Mouse (Mus musculus) stomach, postnatal 0 days (tissue): Measurements from ENCODE around the gene Ppp3ca. TPM values are rescaled to one million over a fixed set of nuclear protein-coding genes. Genes with fewer than 3 reads are reported as not detected.

Source experiments
- ATAC-seq: fragments of 200-750 bp; cut with Nextera tagmentation; 2 replicates; pipeline ENCODE4 v1.8.0; 2017; ENCODE audit not compliant: low FRiP score, low TSS enrichment
- DNase-seq: peaks from one replicate; pipeline ENCODE4 v3.0.0-alpha.2; 2016; ENCODE audit warnings: low spot score
- H3K27ac ChIP-seq: fragments of 300-500 bp; sonication (generic); replicated peaks from 2 replicates; pipeline ENCODE4 v1.5.1; 2014; ENCODE audit warnings: mild to moderate bottlenecking, control low read depth
- H3K27me3 ChIP-seq: fragments of 300-500 bp; sonication (generic); 2 replicates; pipeline ENCODE4 v1.6.1; 2014; ENCODE audit warnings: low read length; ENCODE audit not compliant: control insufficient read depth, insufficient read depth
- H3K36me3 ChIP-seq: fragments of 300-500 bp; sonication (generic); 2 replicates; pipeline ENCODE4 v1.6.1; 2014; ENCODE audit warnings: low read length, mixed read lengths; ENCODE audit not compliant: control insufficient read depth, insufficient read depth
- H3K4me1 ChIP-seq: fragments of 300-500 bp; sonication (generic); replicated peaks from 2 replicates; pipeline ENCODE4 v1.6.1; 2014; ENCODE audit warnings: antibody characterized with exemption; ENCODE audit not compliant: control insufficient read depth, insufficient read depth
- H3K4me2 ChIP-seq: fragments of 300-500 bp; sonication (generic); replicated peaks from 2 replicates; pipeline ENCODE4 v1.6.1; 2014; ENCODE audit warnings: low read depth, mild to moderate bottlenecking, control low read depth, moderate library complexity
- H3K4me3 ChIP-seq: fragments of 300-500 bp; sonication (generic); 2 replicates; pipeline ENCODE4 v1.5.1; 2014; ENCODE audit warnings: low read depth, low read length, control low read depth
- H3K9ac ChIP-seq: fragments of 300-500 bp; sonication (generic); 2 replicates; pipeline ENCODE4 v1.6.1; 2014; ENCODE audit warnings: mild to moderate bottlenecking, low read length, control low read depth, mixed read lengths
- H3K9me3 ChIP-seq: fragments of 300-500 bp; sonication (generic); 2 replicates; pipeline ENCODE4 v1.6.1; 2016; ENCODE audit warnings: low read length; ENCODE audit not compliant: control insufficient read depth
- CTCF ChIP-seq: IDR thresholded peaks from 2 replicates; pipeline ENCODE4 v1.5.1; 2016; ENCODE audit warnings: antibody characterized with exemption, low read depth, mild to moderate bottlenecking, moderate library complexity
- EP300 ChIP-seq: optimal IDR thresholded peaks from 2 replicates; pipeline ENCODE3; 2016; ENCODE audit warnings: antibody characterized with exemption
- WGBS: fragments of 180-500 bp; shearing (Covaris S2); extraction: QIAGEN DNeasy Blood & Tissue Kit; methylation state at CpG from one replicate; pipeline ENCODE4 v1.1.7; 2014; 5-methylcytosine and 5-hydroxymethylcytosine counted together
- polyA plus RNA-seq: library from polyadenylated mRNA; unstranded; fragments of >200 nt; fragmentation: Nextera tagmentation; extraction: Ambion mirVana; gene quantifications from 2 replicates; pipeline ENCODE4 v1.2.1, GENCODE M21; 2015

Ppp3ca gene
- polyA plus RNA-seq, 1 experiment from 2014 or later: 50.2 TPM

DNA sequence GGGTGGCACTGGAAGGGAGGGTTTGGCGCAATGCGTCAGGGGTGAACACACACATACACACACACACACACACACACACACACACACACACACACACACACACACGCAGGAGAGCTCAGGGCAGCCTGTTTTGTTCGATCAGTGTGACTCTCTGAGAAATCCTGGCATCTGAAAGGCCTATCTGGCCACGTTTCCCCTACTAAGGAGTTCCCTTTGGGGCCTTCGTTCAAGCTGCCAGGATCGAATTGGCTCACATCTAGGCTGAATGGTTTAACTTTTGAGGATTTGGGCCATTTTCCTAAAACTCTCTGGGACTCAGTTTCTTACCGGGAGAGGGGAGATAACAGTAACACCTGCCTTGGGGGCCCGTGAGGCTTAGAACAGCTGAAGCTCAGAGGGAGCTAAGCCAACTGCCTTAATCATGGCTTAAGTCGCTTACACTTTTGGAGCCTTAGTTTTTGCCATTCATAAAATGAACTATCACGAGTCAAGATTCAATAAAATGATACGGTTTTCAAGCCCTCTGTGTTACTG, 160.8 kb downstream of the Ppp3ca start:
- Histone ChIP-seq H3K27ac (no peak overlapping the region), H3K9ac (no peak overlapping the region), H3K4me2 (no peak overlapping the region), H3K36me3 (no peaks in the 10 kb centered on the region), H3K4me3 (no peak overlapping the region), H3K27me3 (no peaks in the 10 kb centered on the region), H3K4me1 (0 out of 2 replicates have a peak, but pooled peaks cover 2% of the 10 kb centered on the region), H3K9me3 (no peaks in the 10 kb centered on the region)
- WGBS: 69% methylated on average over 12 of the region's 12 CpGs
- ATAC-seq: no peak
- no peak for DNase-seq
- no peak for TF ChIP-seq CTCF
- no peak for TF ChIP-seq EP300

DNA sequence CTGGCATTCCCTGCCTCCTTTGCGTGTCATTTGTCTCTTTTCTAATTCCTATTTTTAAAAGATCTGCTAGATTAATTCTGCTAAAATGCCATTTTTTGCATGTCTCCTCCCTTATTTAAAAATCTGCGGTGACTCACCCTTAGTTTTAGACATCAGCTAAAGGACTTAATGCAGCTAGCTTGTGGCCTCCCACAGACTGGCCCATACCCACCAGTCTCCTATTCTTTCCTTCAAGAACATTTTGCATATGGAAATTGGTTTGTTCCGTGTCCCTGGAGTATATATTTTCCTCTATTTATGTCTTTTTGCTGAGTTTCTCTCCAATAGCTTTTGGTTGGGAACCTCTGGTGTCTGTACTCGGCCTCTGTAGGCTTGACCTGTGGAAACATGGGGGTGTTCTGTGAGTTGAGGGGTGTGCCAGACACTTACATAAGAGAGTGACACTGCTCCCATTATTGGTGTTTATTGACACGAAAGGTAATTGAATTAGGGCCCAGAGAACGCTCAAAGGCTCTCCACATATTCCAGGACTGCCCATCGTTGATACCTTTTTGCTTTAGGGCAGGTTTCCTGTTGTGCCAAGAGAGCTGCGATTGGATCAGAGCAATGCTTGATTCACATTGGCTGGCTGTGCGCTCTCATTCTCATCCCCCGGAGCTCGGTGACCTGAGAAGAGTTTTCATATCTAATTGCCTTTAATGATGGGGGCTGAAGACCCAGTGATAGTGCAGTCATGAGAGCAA, 163.2 kb downstream of the Ppp3ca start:
- no peak overlapping the region for H3K9ac ChIP-seq
- H3K27ac ChIP-seq: no peak overlapping the region
- no peak for TF ChIP-seq EP300
- no peak for TF ChIP-seq CTCF
- H3K27me3 ChIP-seq: no peaks in the 10 kb centered on the region
- H3K4me2 ChIP-seq: no peak overlapping the region
- no peak for ATAC-seq
- H3K36me3 ChIP-seq: no peaks in the 10 kb centered on the region
- no peak overlapping the region for H3K4me3 ChIP-seq
- no peaks in the 10 kb centered on the region for H3K9me3 ChIP-seq
- no peak for DNase-seq
- H3K4me1 ChIP-seq: peaks cover 4% of the 10 kb centered on the region; the same call in 1 of the 2 replicates
- WGBS: 70% methylated on average over 11 of the region's 11 CpGs

DNA sequence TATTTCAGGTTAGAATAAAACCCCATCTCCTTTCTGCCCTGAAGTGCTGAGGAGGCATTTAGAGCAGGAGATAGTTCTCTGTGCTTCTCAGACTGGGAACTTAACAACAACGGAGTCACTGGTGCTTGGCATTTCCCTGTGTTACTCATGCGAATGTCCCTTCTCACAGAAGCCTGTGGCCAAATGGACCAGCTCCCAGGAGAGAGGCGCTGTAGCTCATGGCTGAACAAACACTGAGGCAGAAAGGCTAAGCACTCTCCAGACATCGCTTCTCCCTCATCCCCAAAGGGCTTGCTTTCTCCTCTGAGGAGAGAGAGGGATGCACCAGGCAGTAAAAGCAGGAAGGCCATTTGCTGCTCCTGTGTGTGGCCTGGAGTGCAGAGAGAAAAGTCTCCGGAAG, 164.0 kb downstream of the Ppp3ca start:
- Histone ChIP-seq H3K9me3 (no peaks in the 10 kb centered on the region), H3K9ac (no peak overlapping the region), H3K27me3 (no peaks in the 10 kb centered on the region), H3K4me2 (no peak overlapping the region), H3K27ac (0 out of 2 replicates have a peak overlapping the region, but pooled peaks have one; percentile 30), H3K4me3 (no peak overlapping the region), H3K36me3 (no peaks in the 10 kb centered on the region), H3K4me1 (peaks cover 4% of the 10 kb centered on the region; the same call in 1 of the 2 replicates)
- TF ChIP-seq EP300: no peak
- TF ChIP-seq CTCF: peak; percentile 11; the same call in 1 of the 2 replicates
- 28% methylated on average over 4 of the region's 5 CpGs for WGBS
- ATAC-seq: no peak
- DNase-seq: no peak

DNA sequence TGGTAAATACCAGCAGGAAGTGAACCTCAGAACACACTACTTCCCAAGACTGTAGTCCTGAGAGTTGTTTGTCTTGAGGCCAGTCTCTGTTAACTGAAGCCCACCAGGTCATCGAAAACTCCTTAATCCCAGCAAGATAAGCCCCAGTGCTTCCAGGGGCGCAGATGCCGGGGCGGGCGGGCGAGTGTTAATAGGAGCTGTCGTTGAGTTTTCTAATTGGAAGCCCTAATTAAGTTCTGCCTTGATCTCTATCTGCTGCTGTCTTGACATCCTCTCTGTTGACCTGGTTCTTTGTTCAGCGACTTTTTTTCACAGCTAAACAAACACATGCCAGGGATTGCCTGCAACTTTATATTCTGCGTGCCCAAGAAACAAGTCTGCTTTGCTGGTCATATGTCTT, 165.9 kb downstream of the Ppp3ca start:
- no peak for DNase-seq
- Histone ChIP-seq H3K36me3 (no peaks in the 10 kb centered on the region), H3K4me1 (peaks cover 4% of the 10 kb centered on the region; the same call in 1 of the 2 replicates), H3K4me2 (no peak overlapping the region), H3K27me3 (no peaks in the 10 kb centered on the region), H3K27ac (peak overlapping the region; percentile 49; the same call in 1 of the 2 replicates), H3K4me3 (no peak overlapping the region), H3K9me3 (no peaks in the 10 kb centered on the region), H3K9ac (no peak overlapping the region)
- ATAC-seq: no peak
- TF ChIP-seq CTCF (no peak), EP300 (no peak)
- WGBS: 47% methylated on average over 9 of the region's 9 CpGs

DNA sequence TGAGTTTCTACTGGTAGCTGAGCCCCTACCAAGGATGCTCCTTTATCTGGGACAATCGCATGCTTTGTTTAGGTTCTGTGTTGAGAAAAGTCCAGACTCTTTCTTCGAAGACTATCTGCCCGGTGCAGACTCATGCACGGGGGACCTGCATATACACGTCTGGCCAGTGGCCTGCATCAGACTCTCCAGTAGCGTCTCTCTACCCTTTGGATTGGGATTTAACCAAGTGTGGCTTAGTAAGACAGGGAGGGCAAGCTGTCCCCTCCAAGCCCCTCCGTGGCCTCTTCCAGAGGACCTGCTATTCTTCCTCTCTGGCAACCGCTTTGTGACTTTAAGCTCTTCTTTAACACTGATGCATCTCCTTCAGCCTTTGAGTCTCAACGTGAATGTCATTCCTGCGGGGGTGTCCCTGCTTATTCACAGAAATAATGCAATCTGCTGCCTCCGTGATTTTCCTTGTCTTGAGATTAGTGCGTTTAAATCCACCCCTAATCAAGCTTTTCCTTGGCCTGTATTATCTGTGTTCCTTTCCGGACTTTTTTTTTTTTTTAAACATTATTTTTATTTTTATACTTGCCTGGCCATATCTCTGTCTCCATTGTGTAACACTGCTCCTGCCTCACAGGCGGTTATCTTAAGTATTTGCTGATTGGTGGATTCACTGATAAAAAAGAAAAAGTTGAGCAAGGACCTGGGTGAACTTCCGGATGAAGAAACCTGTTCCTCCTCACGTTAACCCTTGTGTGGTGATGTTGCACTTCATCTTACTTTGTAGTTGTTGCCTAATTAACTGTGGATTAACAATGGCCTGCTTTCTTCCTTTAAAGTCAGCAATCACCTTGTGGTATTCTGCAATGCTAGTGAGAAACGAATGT, 166.6 kb downstream of the Ppp3ca start:
- Histone ChIP-seq H3K27me3 (no peaks in the 10 kb centered on the region), H3K4me3 (no peak overlapping the region), H3K36me3 (no peaks in the 10 kb centered on the region), H3K9ac (no peak overlapping the region), H3K4me1 (peaks cover 2% of the 10 kb centered on the region; the same call in 1 of the 2 replicates), H3K9me3 (no peaks in the 10 kb centered on the region), H3K27ac (peak overlapping the region; percentile 49; the same call in 1 of the 2 replicates), H3K4me2 (no peak overlapping the region)
- TF ChIP-seq EP300 (no peak), CTCF (no peak)
- ATAC-seq: peak; percentile 73; the same call in 1 of the 2 replicates
- no peak for DNase-seq
- WGBS: 51% methylated on average over 17 of the region's 17 CpGs
